ENCODE assay signal across 10 mouse cellular contexts in the genomic region with DNA sequence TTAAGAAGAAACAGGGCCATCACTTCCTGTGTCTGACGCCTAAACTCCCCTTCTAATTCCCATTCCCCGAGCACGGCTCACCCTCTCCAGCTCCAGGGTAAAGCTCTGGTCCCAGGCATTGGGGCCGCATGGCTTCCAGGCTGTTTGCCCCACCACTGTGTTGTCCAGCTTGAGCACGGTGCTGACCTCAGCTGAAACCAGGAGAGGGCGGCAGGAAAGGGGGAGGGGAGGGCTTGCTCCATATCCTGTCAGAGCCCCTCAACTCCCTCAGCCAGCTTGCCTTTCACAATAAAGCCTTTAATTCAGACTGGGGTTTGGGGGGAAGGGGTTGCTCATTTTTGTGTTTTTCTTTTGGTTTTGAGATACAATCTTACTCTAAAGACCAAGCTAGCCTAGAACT. TPM values are rescaled to one million over a fixed set of nuclear protein-coding genes. Genes with fewer than 3 reads are reported as not detected.
A peak's percentile ranks its signal among the peaks of the same experiment; 100 is the strongest.
DNase-seq lines count a peak whose midpoint lies in the region; ATAC-seq lines count a peak whose summit lies in the region.
"Had no signal": no experiment of that assay in that cellular context is flagged by ENCODE, and none has a peak within 500 bp of the region (broad histone marks: within the 10 kb centered on the region; RNA-seq: fewer than 3 reads in every experiment).

No protein-coding gene starts in this region.

- intact Hi-C loops in heart, postnatal 10 days (cut with DNase I) = no loop called here

- H3K9me3 ChIP-seq in heart, embryonic 10.5 days = no peaks in the 10 kb centered on the region

- peak overlapping the region; percentile 59 for H3K27ac ChIP-seq in heart, embryonic 10.5 days
- H3K27ac ChIP-seq: gastrocnemius, adult 2 months had no signal

- H3K36me3 ChIP-seq in heart, embryonic 10.5 days = peaks cover 95% of the 10 kb centered on the region

- no peaks in the 10 kb centered on the region for H3K27me3 ChIP-seq in heart, embryonic 10.5 days (ENCODE audit: insufficient read depth, poor library complexity, severe bottlenecking)
- H3K27me3 ChIP-seq: Patski had no signal

- peaks cover 27% of the 10 kb centered on the region for H3K4me1 ChIP-seq in heart, embryonic 10.5 days

- WGBS in heart, embryonic 10.5 days = 18% methylated on average over 6 of the region's 6 CpGs

- no peak for DNase-seq in heart, embryonic 10.5 days (ENCODE audit: low spot score)
- DNase-seq in heart, postnatal 10 days = no peak
- DNase-seq in kidney, postnatal 14 days = peak; percentile 51
- DNase-seq in kidney, adult 9 months = no peak
- DNase-seq in gastrocnemius, postnatal 25 days = no peak
- DNase-seq in spleen, postnatal 14 days (ENCODE audit: low spot score in 2 of 2) = no peak
- DNase-seq: gastrocnemius, adult 2 months had no signal

- no peak overlapping the region for H3K4me3 ChIP-seq in heart, embryonic 10.5 days
- H3K4me3 ChIP-seq: gastrocnemius, adult 2 months had no signal

- ATAC-seq in granulocyte monocyte progenitor cell, adult 5-6 weeks (replicated peaks; ENCODE audit: poor library complexity, severe bottlenecking) = peak; percentile 81
- ATAC-seq in megakaryocyte progenitor cell, adult 5-6 weeks (replicated peaks; ENCODE audit: poor library complexity) = peak; percentile 72
- ATAC-seq: Patski had no signal

RNA-seq across cellular contexts. Expression of a gene that starts 14.6 kb away (rescaled TPM):
- polyA plus RNA-seq in heart, embryonic 10.5 days (2016; fragmentation: Nextera tagmentation; extraction: Ambion mirVana) = 0.36 and 0.46 TPM in 2 replicates
- under 1 TPM; 0.20 to 0.53 TPM for total RNA-seq in heart, postnatal 10 days (2021)
- total RNA-seq in granulocyte monocyte progenitor cell, adult 5-6 weeks (2014; fragmentation: Nextera tagmentation) = not detected in 2 replicates
- 0.46 and 0.78 TPM in 2 replicates for total RNA-seq in granulocyte monocyte progenitor cell, adult 5-6 weeks (2017)
- total RNA-seq in megakaryocyte progenitor cell, adult 5-6 weeks (2015) = 0.10 TPM in 1 of 2 replicates, not detected in the other
- total RNA-seq in megakaryocyte progenitor cell, adult 5-6 weeks (2017) = 0.87 and 1.6 TPM in 2 replicates
- total RNA-seq in gastrocnemius, postnatal 25 days (2021) = under 1 TPM; 0.13 to 0.15 TPM

RNA-seq across cellular contexts. Expression of a gene that starts 17.9 kb away (rescaled TPM):
- polyA plus RNA-seq in heart, embryonic 10.5 days (2016; fragmentation: Nextera tagmentation; extraction: Ambion mirVana) = 21.5 and 23.2 TPM in 2 replicates
- total RNA-seq in heart, postnatal 10 days (2021) = 10 to 100 TPM; 58.9 to 66.7 TPM
- total RNA-seq in granulocyte monocyte progenitor cell, adult 5-6 weeks (2014; fragmentation: Nextera tagmentation) = 40.0 and 66.0 TPM in 2 replicates
- total RNA-seq in granulocyte monocyte progenitor cell, adult 5-6 weeks (2017) = 54.5 and 65.6 TPM in 2 replicates
- total RNA-seq in megakaryocyte progenitor cell, adult 5-6 weeks (2015) = 31.5 and 31.6 TPM in 2 replicates
- 62.5 and 78.8 TPM in 2 replicates for total RNA-seq in megakaryocyte progenitor cell, adult 5-6 weeks (2017)
- total RNA-seq in gastrocnemius, postnatal 25 days (2021) = 10 to 100 TPM; 34.4 to 47.5 TPM

RNA-seq across cellular contexts. Expression of a gene that starts 28.6 kb away (rescaled TPM):
- polyA plus RNA-seq in heart, embryonic 10.5 days (2016; fragmentation: Nextera tagmentation; extraction: Ambion mirVana) = 204 and 214 TPM in 2 replicates
- total RNA-seq in heart, postnatal 10 days (2021) = 10 to 100 TPM; 46.1 to 48.7 TPM
- 26.7 and 35.0 TPM in 2 replicates for total RNA-seq in granulocyte monocyte progenitor cell, adult 5-6 weeks (2014; fragmentation: Nextera tagmentation)
- 19.0 and 19.3 TPM in 2 replicates for total RNA-seq in granulocyte monocyte progenitor cell, adult 5-6 weeks (2017)
- 14.7 and 19.0 TPM in 2 replicates for total RNA-seq in megakaryocyte progenitor cell, adult 5-6 weeks (2015)
- total RNA-seq in megakaryocyte progenitor cell, adult 5-6 weeks (2017) = 14.3 and 17.8 TPM in 2 replicates
- total RNA-seq in gastrocnemius, postnatal 25 days (2021) = 10 to 100 TPM; 18.9 to 20.4 TPM

RNA-seq across cellular contexts. Expression of a gene that starts 33.9 kb away (rescaled TPM):
- 221 and 253 TPM in 2 replicates for polyA plus RNA-seq in heart, embryonic 10.5 days (2016; fragmentation: Nextera tagmentation; extraction: Ambion mirVana)
- total RNA-seq in heart, postnatal 10 days (2021) = 10 to 100 TPM; 37.5 to 38.4 TPM
- 115 and 123 TPM in 2 replicates for total RNA-seq in granulocyte monocyte progenitor cell, adult 5-6 weeks (2014; fragmentation: Nextera tagmentation)
- 123 and 124 TPM in 2 replicates for total RNA-seq in granulocyte monocyte progenitor cell, adult 5-6 weeks (2017)
- total RNA-seq in megakaryocyte progenitor cell, adult 5-6 weeks (2015) = 119 and 139 TPM in 2 replicates
- total RNA-seq in megakaryocyte progenitor cell, adult 5-6 weeks (2017) = 121 and 131 TPM in 2 replicates
- total RNA-seq in gastrocnemius, postnatal 25 days (2021) = 10 to 100 TPM; 11.2 to 13.2 TPM
